Mouse (Mus musculus) MEL (cell line): ENCODE data around the gene a.

Source experiments
- ELF1 ChIP-seq: IDR thresholded peaks from 2 replicates; pipeline ENCODE4 v1.6.1; 2014; ENCODE audit warnings: low read depth, mild to moderate bottlenecking, inconsistent platforms, low read length, improper control_type of control experiment, moderate library complexity
- MYC ChIP-seq: IDR thresholded peaks from 2 replicates; pipeline ENCODE4 v1.6.1; 2011; ENCODE audit warnings: low read depth, mild to moderate bottlenecking, low read length, improper control_type of control experiment, moderate library complexity
- NELFE ChIP-seq: IDR thresholded peaks from 2 replicates; pipeline ENCODE4 v1.6.1; 2011; ENCODE audit warnings: low read depth, low read length, improper control_type of control experiment
- SMC3 ChIP-seq: IDR thresholded peaks from 2 replicates; pipeline ENCODE4 v1.6.1; 2011; ENCODE audit warnings: low read depth, low read length, improper control_type of control experiment
- USF1 ChIP-seq: IDR thresholded peaks from 2 replicates; pipeline ENCODE4 v1.6.1; 2014; ENCODE audit warnings: low read depth, mild to moderate bottlenecking, inconsistent platforms, low read length, improper control_type of control experiment, moderate library complexity
- ZKSCAN1 ChIP-seq: IDR thresholded peaks from 2 replicates; pipeline ENCODE4 v1.6.1; 2012; ENCODE audit warnings: low read depth, mild to moderate bottlenecking, inconsistent platforms, low read length, improper control_type of control experiment, moderate library complexity

DNA sequence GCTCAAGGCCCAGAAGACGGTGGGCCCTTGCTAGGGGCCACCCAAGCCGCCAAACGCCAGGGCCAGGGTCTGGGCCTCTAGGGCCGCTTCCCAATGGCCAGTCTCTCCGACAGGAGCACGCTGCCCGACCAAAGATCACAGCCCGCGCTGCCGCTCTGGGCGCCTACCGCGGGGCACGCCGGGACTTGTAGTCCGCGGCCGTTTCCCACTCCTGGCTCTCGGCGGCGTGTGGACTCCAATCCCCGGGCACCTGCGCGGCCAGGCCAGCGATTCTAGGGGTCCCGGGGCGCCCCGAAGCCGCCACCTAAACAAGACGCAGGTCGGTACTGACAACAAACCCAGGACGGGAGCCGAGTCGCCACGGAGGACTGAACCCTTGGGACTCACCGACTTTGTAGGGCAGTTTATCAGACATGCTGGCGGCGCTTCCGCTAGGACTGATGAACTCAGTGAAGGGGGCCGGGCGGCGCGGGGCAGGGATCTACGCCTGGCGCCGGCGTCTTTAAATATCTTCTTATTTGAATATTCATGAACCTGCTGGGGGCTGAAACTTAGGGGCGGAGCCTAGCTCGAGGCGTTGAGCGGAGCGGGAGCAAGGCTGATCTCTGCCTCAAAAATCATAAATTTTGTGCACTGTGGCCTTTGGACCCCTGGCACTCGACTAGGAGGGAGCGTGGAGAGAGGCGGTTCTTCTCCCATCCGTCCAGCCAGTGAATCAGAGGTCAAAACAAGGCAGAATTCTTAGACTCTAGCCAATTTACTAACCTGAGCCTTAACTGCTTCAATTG is 283.0 kb downstream of the a start, which contains the start of gene Ahcy:
- no peak for TF ChIP-seq ZKSCAN1
- TF ChIP-seq NELFE, result peak; percentile 92
- TF ChIP-seq ELF1, result 0 out of 2 replicates have a peak, but pooled peaks have one; percentile 40
- TF ChIP-seq SMC3, result no peak
- no peak for TF ChIP-seq USF1
- peak; percentile 61 for TF ChIP-seq MYC
